Mouse (Mus musculus) cerebellum, adult 2 months (tissue): ENCODE results near the gene Atrnl1.

Experiments
- CTCF ChIP-seq: fragments of 200-500 bp; IDR thresholded peaks from 2 replicates; pipeline ENCODE4 v1.5.1; 2011; ENCODE audit warnings: low read depth, mild to moderate bottlenecking, control low read depth, low read length, moderate library complexity, borderline replicate concordance; ENCODE audit not compliant: insufficient read depth
- POLR2A ChIP-seq: fragments of 200-500 bp; IDR thresholded peaks from 2 replicates; pipeline ENCODE4 v1.6.1; 2011; ENCODE audit warnings: low read length, control low read depth, borderline replicate concordance; ENCODE audit not compliant: insufficient read depth

- TF ChIP-seq POLR2A, result no peak
- TF ChIP-seq CTCF, result no peak
These were observed 299.8 kb downstream of the Atrnl1 start for GRCm38 (mm10) chr19:57910650-57911049.
